Mouse (Mus musculus) hindbrain, embryonic 14.5 days (tissue): ENCODE results near the gene Lclat1. TPM values are rescaled to one million over a fixed set of nuclear protein-coding genes. Genes with fewer than 3 reads are reported as not detected.
A peak's percentile ranks its signal among the peaks of the same experiment; 100 is the strongest.

Source experiments
- ATAC-seq: fragments of 200-750 bp; cut with Nextera tagmentation; 2 replicates; pipeline ENCODE4 v1.8.0; 2017; ENCODE audit warnings: moderate number of reproducible peaks, mild to moderate bottlenecking, moderate TSS enrichment, moderate library complexity; ENCODE audit not compliant: low FRiP score
- DNase-seq: peaks from one replicate; pipeline ENCODE4 v3.0.0-alpha.2; 2015; ENCODE audit warnings: low spot score
- H3K27ac ChIP-seq: fragments of 300-500 bp; sonication (generic); 2 replicates; pipeline ENCODE4 v1.5.1; 2014; ENCODE audit warnings: mild to moderate bottlenecking, moderate library complexity
- H3K27me3 ChIP-seq: fragments of 300-500 bp; sonication (generic); 2 replicates; pipeline ENCODE4 v1.6.1; 2014; ENCODE audit warnings: mild to moderate bottlenecking, low read length, mixed read lengths; ENCODE audit not compliant: control insufficient read depth, insufficient read depth
- H3K36me3 ChIP-seq: fragments of 300-500 bp; sonication (generic); replicated peaks from 2 replicates; pipeline ENCODE4 v1.6.1; 2014; ENCODE audit not compliant: control insufficient read depth, insufficient read depth
- H3K4me1 ChIP-seq: fragments of 300-500 bp; sonication (generic); replicated peaks from 2 replicates; pipeline ENCODE4 v1.6.1; 2014; ENCODE audit warnings: antibody characterized with exemption, low read length, mixed read lengths; ENCODE audit not compliant: control insufficient read depth, insufficient read depth
- H3K4me2 ChIP-seq: fragments of 300-500 bp; sonication (generic); replicated peaks from 2 replicates; pipeline ENCODE4 v1.6.1; 2014; ENCODE audit warnings: mild to moderate bottlenecking, moderate library complexity
- H3K4me3 ChIP-seq: fragments of 300-500 bp; sonication (generic); replicated peaks from 2 replicates; pipeline ENCODE4 v1.5.1; 2014; ENCODE audit warnings: mild to moderate bottlenecking, low read length
- H3K9ac ChIP-seq: fragments of 300-500 bp; sonication (generic); 2 replicates; pipeline ENCODE4 v1.6.1; 2014
- H3K9me3 ChIP-seq: fragments of 300-500 bp; sonication (generic); 2 replicates; pipeline ENCODE4 v1.6.1; 2016; ENCODE audit warnings: low read length; ENCODE audit not compliant: control insufficient read depth
- WGBS: fragments of 180-500 bp; shearing (Covaris S2); extraction: QIAGEN DNeasy Blood & Tissue Kit; methylation state at CpG from one replicate; pipeline ENCODE4 v1.1.7; 2014; 5-methylcytosine and 5-hydroxymethylcytosine counted together
- polyA plus RNA-seq: library from polyadenylated mRNA; unstranded; fragments of >200 nt; fragmentation: Nextera tagmentation; extraction: Ambion mirVana; gene quantifications from 2 replicates; pipeline ENCODE4 v1.2.1, GENCODE M21; 2014

Gene Lclat1
- polyA plus RNA-seq: 21.2 and 26.6 TPM in 2 replicates

- H3K4me1 ChIP-seq: peaks cover 10% of the 10 kb centered on the region
- WGBS: 6% methylated on average over 51 of the region's 51 CpGs
- peak within 1 kb of the TSS; percentile 77 for H3K4me2 ChIP-seq
- no peaks in the 10 kb centered on the region for H3K27me3 ChIP-seq
- peak; percentile 100 for ATAC-seq
- peak within 1 kb of the TSS; percentile 87 for H3K4me3 ChIP-seq
- H3K27ac ChIP-seq: peak within 1 kb of the TSS; percentile 58
- H3K9me3 ChIP-seq: no peaks in the 10 kb centered on the region
- peak; percentile 96 for DNase-seq
- H3K9ac ChIP-seq: peak within 1 kb of the TSS; percentile 93
- H3K36me3 ChIP-seq: no peaks in the 10 kb centered on the region
These were observed at the start of gene Lclat1 for GRCm38 (mm10) chr17:73107158-73108157. Gene Lclat1, plus strand, starts transcription at chr17:73107985.

GRCm38 (mm10) chr17:73058319-73058718, 49.5 kb upstream of the Lclat1 start:
- no peak overlapping the region for H3K27ac ChIP-seq
- no peaks in the 10 kb centered on the region for H3K4me1 ChIP-seq
- no peak overlapping the region for H3K4me2 ChIP-seq
- DNase-seq: no peak
- H3K27me3 ChIP-seq: no peaks in the 10 kb centered on the region
- ATAC-seq: no peak
- no peaks in the 10 kb centered on the region for H3K36me3 ChIP-seq
- WGBS: 81% methylated on average over 5 of the region's 5 CpGs
- no peak overlapping the region for H3K4me3 ChIP-seq
- no peaks in the 10 kb centered on the region for H3K9me3 ChIP-seq
- no peak overlapping the region for H3K9ac ChIP-seq

GRCm38 (mm10) chr17:73060224-73060896, 47.4 kb upstream of the Lclat1 start:
- Histone ChIP-seq H3K4me1 (no peaks in the 10 kb centered on the region), H3K4me2 (no peak overlapping the region), H3K27ac (no peak overlapping the region), H3K4me3 (no peak overlapping the region), H3K9me3 (no peaks in the 10 kb centered on the region), H3K36me3 (no peaks in the 10 kb centered on the region), H3K9ac (no peak overlapping the region), H3K27me3 (no peaks in the 10 kb centered on the region)
- ATAC-seq (no peak), DNase-seq (no peak)
- WGBS: 47% methylated on average over 3 of the region's 3 CpGs

- ATAC-seq: no peak
- no peak overlapping the region for H3K4me3 ChIP-seq
- H3K9me3 ChIP-seq: no peaks in the 10 kb centered on the region
- no peak overlapping the region for H3K4me2 ChIP-seq
- DNase-seq: no peak
- no peaks in the 10 kb centered on the region for H3K4me1 ChIP-seq
- no peak overlapping the region for H3K9ac ChIP-seq
- no peak overlapping the region for H3K27ac ChIP-seq
- no peaks in the 10 kb centered on the region for H3K36me3 ChIP-seq
- no peaks in the 10 kb centered on the region for H3K27me3 ChIP-seq
- WGBS: 65% methylated on average over 8 of the region's 8 CpGs
These were observed 46.9 kb upstream of the Lclat1 start for GRCm38 (mm10) chr17:73060897-73061252.

GRCm38 (mm10) chr17:73062701-73063100, 45.1 kb upstream of the Lclat1 start:
- no peak for ATAC-seq
- Histone ChIP-seq H3K36me3 (no peaks in the 10 kb centered on the region), H3K4me3 (no peak overlapping the region), H3K27ac (no peak overlapping the region), H3K4me1 (peaks cover 9% of the 10 kb centered on the region; the same call in 1 of the 2 replicates), H3K9me3 (no peaks in the 10 kb centered on the region), H3K4me2 (no peak overlapping the region), H3K9ac (no peak overlapping the region), H3K27me3 (no peaks in the 10 kb centered on the region)
- DNase-seq: no peak
- 85% methylated on average over 1 of the region's 1 CpGs for WGBS

GRCm38 (mm10) chr17:73063299-73063698, 44.5 kb upstream of the Lclat1 start:
- Histone ChIP-seq H3K9me3 (no peaks in the 10 kb centered on the region), H3K9ac (no peak overlapping the region), H3K27me3 (no peaks in the 10 kb centered on the region), H3K27ac (no peak overlapping the region), H3K4me1 (peaks cover 13% of the 10 kb centered on the region; the same call in 1 of the 2 replicates), H3K4me2 (no peak overlapping the region), H3K36me3 (no peaks in the 10 kb centered on the region), H3K4me3 (no peak overlapping the region)
- 93% methylated on average over 2 of the region's 2 CpGs for WGBS
- DNase-seq: no peak
- no peak for ATAC-seq

GRCm38 (mm10) chr17:73063781-73064180, 44.0 kb upstream of the Lclat1 start:
- WGBS: 87% methylated on average over 1 of the region's 1 CpGs

GRCm38 (mm10) chr17:73066387-73067169, 41.2 kb upstream of the Lclat1 start:
- Histone ChIP-seq H3K27me3 (no peaks in the 10 kb centered on the region), H3K9me3 (no peaks in the 10 kb centered on the region), H3K36me3 (no peaks in the 10 kb centered on the region), H3K27ac (no peak overlapping the region), H3K4me3 (no peak overlapping the region), H3K4me2 (no peak overlapping the region), H3K4me1 (peaks cover 13% of the 10 kb centered on the region; the same call in 1 of the 2 replicates), H3K9ac (no peak overlapping the region)
- peak; percentile 37 for DNase-seq
- 64% methylated on average over 9 of the region's 9 CpGs for WGBS
- ATAC-seq: peak; percentile 24; the same call in 1 of the 2 replicates

More at GRCm38 (mm10) chr17:73063781-73064180, 44.0 kb upstream of the Lclat1 start:
- no peak for DNase-seq
- H3K9me3 ChIP-seq: no peaks in the 10 kb centered on the region
- H3K27ac ChIP-seq: no peak overlapping the region
- no peak overlapping the region for H3K4me2 ChIP-seq
- no peak overlapping the region for H3K4me3 ChIP-seq
- ATAC-seq: no peak
- H3K27me3 ChIP-seq: no peaks in the 10 kb centered on the region
- no peak overlapping the region for H3K9ac ChIP-seq
- peaks cover 13% of the 10 kb centered on the region; the same call in 1 of the 2 replicates for H3K4me1 ChIP-seq
- no peaks in the 10 kb centered on the region for H3K36me3 ChIP-seq
